Mouse (Mus musculus) hindbrain, embryonic 12.5 days (tissue): ENCODE results near the gene Sirpa. TPM values are rescaled to one million over a fixed set of nuclear protein-coding genes. Genes with fewer than 3 reads are reported as not detected.

ENCODE experiments used
- ATAC-seq: fragments of 200-750 bp; cut with Nextera tagmentation; 2 replicates; pipeline ENCODE4 v1.8.0; 2017; ENCODE audit warnings: moderate TSS enrichment; ENCODE audit not compliant: low FRiP score
- H3K27ac ChIP-seq: fragments of 300-500 bp; sonication (generic); 2 replicates; pipeline ENCODE4 v1.5.1; 2016; ENCODE audit warnings: mild to moderate bottlenecking
- H3K27me3 ChIP-seq: fragments of 300-500 bp; sonication (generic); 2 replicates; pipeline ENCODE4 v1.6.1; 2016; ENCODE audit warnings: mild to moderate bottlenecking
- H3K36me3 ChIP-seq: fragments of 300-500 bp; sonication (generic); 2 replicates; pipeline ENCODE4 v1.6.1; 2016; ENCODE audit warnings: mild to moderate bottlenecking
- H3K4me1 ChIP-seq: fragments of 300-500 bp; sonication (generic); 2 replicates; pipeline ENCODE4 v1.6.1; 2016
- H3K4me2 ChIP-seq: fragments of 300-500 bp; sonication (generic); replicated peaks from 2 replicates; pipeline ENCODE4 v1.6.1; 2016; ENCODE audit warnings: mild to moderate bottlenecking
- H3K4me3 ChIP-seq: fragments of 300-500 bp; sonication (generic); 2 replicates; pipeline ENCODE4 v1.5.1; 2016; ENCODE audit warnings: mild to moderate bottlenecking
- H3K9ac ChIP-seq: fragments of 300-500 bp; sonication (generic); 2 replicates; pipeline ENCODE4 v1.6.1; 2016; ENCODE audit warnings: mild to moderate bottlenecking, moderate library complexity
- H3K9me3 ChIP-seq: fragments of 300-500 bp; sonication (generic); replicated peaks from 2 replicates; pipeline ENCODE4 v1.6.1; 2016; ENCODE audit warnings: mild to moderate bottlenecking
- WGBS: fragments of 180-500 bp; shearing (Covaris S2); methylation state at CpG from one replicate; pipeline ENCODE4 v1.1.7; 2016; 5-methylcytosine and 5-hydroxymethylcytosine counted together
- polyA plus RNA-seq: library from polyadenylated mRNA; unstranded; fragments of >200 nt; fragmentation: Nextera tagmentation; extraction: Ambion mirVana; gene quantifications from 2 replicates; pipeline ENCODE4 v1.2.1, GENCODE M21; 2016

Gene Sirpa
- polyA plus RNA-seq = 27.5 and 29.2 TPM in 2 replicates

- under 1% methylated on average over 42 of the region's 43 CpGs for WGBS
- Histone ChIP-seq H3K4me3 (peak within 1 kb of the TSS; percentile 69), H3K36me3 (no peaks in the 10 kb centered on the region), H3K27ac (peak within 1 kb of the TSS; percentile 88), H3K27me3 (peaks cover 12% of the 10 kb centered on the region; the same call in 1 of the 2 replicates), H3K9me3 (no peaks in the 10 kb centered on the region), H3K4me2 (peak within 1 kb of the TSS; percentile 85), H3K4me1 (peaks cover 34% of the 10 kb centered on the region), H3K9ac (peak within 1 kb of the TSS; percentile 87)
- ATAC-seq = peak; percentile 85
Measured at GRCm38 (mm10) chr2:129592459-129593140, at the start of gene Sirpa. TSS of gene Sirpa (plus strand) at chr2:129592835.

- H3K4me1 ChIP-seq = peaks cover 3% of the 10 kb centered on the region; the same call in 1 of the 2 replicates
- H3K4me2 ChIP-seq = no peak overlapping the region
- no peaks in the 10 kb centered on the region for H3K36me3 ChIP-seq
- 26% methylated on average over 4 of the region's 4 CpGs for WGBS
- no peak for ATAC-seq
- H3K27me3 ChIP-seq = peaks cover 14% of the 10 kb centered on the region
- no peak overlapping the region for H3K4me3 ChIP-seq
- no peak overlapping the region for H3K9ac ChIP-seq
- no peak overlapping the region for H3K27ac ChIP-seq
- no peaks in the 10 kb centered on the region for H3K9me3 ChIP-seq
Measured at GRCm38 (mm10) chr2:129544448-129544847, 48.2 kb upstream of the Sirpa start.

- no peak overlapping the region for H3K9ac ChIP-seq
- H3K27me3 ChIP-seq = peaks cover 14% of the 10 kb centered on the region
- ATAC-seq = no peak
- H3K4me2 ChIP-seq = no peak overlapping the region
- no peaks in the 10 kb centered on the region for H3K36me3 ChIP-seq
- H3K4me3 ChIP-seq = no peak overlapping the region
- H3K9me3 ChIP-seq = no peaks in the 10 kb centered on the region
- WGBS = 72% methylated on average over 3 of the region's 3 CpGs
- no peak overlapping the region for H3K27ac ChIP-seq
- H3K4me1 ChIP-seq = peaks cover 3% of the 10 kb centered on the region; the same call in 1 of the 2 replicates
Measured at GRCm38 (mm10) chr2:129544919-129545318, 47.7 kb upstream of the Sirpa start.

GRCm38 (mm10) chr2:129545596-129545995, 47.0 kb upstream of the Sirpa start:
- H3K9me3 ChIP-seq = no peaks in the 10 kb centered on the region
- H3K27me3 ChIP-seq = peaks cover 14% of the 10 kb centered on the region
- ATAC-seq = no peak
- 84% methylated on average over 7 of the region's 7 CpGs for WGBS
- H3K9ac ChIP-seq = no peak overlapping the region
- no peak overlapping the region for H3K4me3 ChIP-seq
- H3K27ac ChIP-seq = no peak overlapping the region
- no peak overlapping the region for H3K4me2 ChIP-seq
- H3K36me3 ChIP-seq = no peaks in the 10 kb centered on the region
- H3K4me1 ChIP-seq = peaks cover 3% of the 10 kb centered on the region; the same call in 1 of the 2 replicates

- no peak overlapping the region for H3K9ac ChIP-seq
- 66% methylated on average over 3 of the region's 3 CpGs for WGBS
- no peaks in the 10 kb centered on the region for H3K9me3 ChIP-seq
- no peaks in the 10 kb centered on the region for H3K36me3 ChIP-seq
- H3K27ac ChIP-seq = no peak overlapping the region
- peaks cover 9% of the 10 kb centered on the region; the same call in 1 of the 2 replicates for H3K27me3 ChIP-seq
- no peak overlapping the region for H3K4me3 ChIP-seq
- no peak overlapping the region for H3K4me2 ChIP-seq
- H3K4me1 ChIP-seq = peaks cover 3% of the 10 kb centered on the region; the same call in 1 of the 2 replicates
- no peak for ATAC-seq
Measured at GRCm38 (mm10) chr2:129546772-129547171, 45.9 kb upstream of the Sirpa start.

GRCm38 (mm10) chr2:129549537-129550135, 43.0 kb upstream of the Sirpa start:
- H3K4me2 ChIP-seq = no peak overlapping the region

GRCm38 (mm10) chr2:129550781-129551180, 41.9 kb upstream of the Sirpa start:
- H3K27me3 ChIP-seq = peaks cover 9% of the 10 kb centered on the region
- no peak for ATAC-seq
- H3K36me3 ChIP-seq = no peaks in the 10 kb centered on the region
- no peak overlapping the region for H3K27ac ChIP-seq
- no peak overlapping the region for H3K4me3 ChIP-seq
- H3K4me2 ChIP-seq = no peak overlapping the region
- H3K9me3 ChIP-seq = no peaks in the 10 kb centered on the region
- H3K4me1 ChIP-seq = no peaks in the 10 kb centered on the region
- WGBS = 53% methylated on average over 2 of the region's 2 CpGs
- H3K9ac ChIP-seq = no peak overlapping the region

More at GRCm38 (mm10) chr2:129549537-129550135, 43.0 kb upstream of the Sirpa start:
- Histone ChIP-seq H3K27ac (no peak overlapping the region), H3K9me3 (no peaks in the 10 kb centered on the region), H3K9ac (no peak overlapping the region), H3K36me3 (no peaks in the 10 kb centered on the region), H3K4me1 (no peaks in the 10 kb centered on the region; the same call in 1 of the 2 replicates), H3K4me3 (no peak overlapping the region), H3K27me3 (peaks cover 9% of the 10 kb centered on the region)
- ATAC-seq = no peak
- WGBS = 55% methylated on average over 9 of the region's 9 CpGs

GRCm38 (mm10) chr2:129556081-129556480, 36.6 kb upstream of the Sirpa start:
- H3K4me1 ChIP-seq = peaks cover 4% of the 10 kb centered on the region; the same call in 1 of the 2 replicates
- no peak overlapping the region for H3K4me2 ChIP-seq
- no peaks in the 10 kb centered on the region for H3K9me3 ChIP-seq
- no peak overlapping the region for H3K4me3 ChIP-seq
- 62% methylated on average over 6 of the region's 6 CpGs for WGBS
- no peaks in the 10 kb centered on the region for H3K36me3 ChIP-seq
- no peak overlapping the region for H3K27ac ChIP-seq
- ATAC-seq = no peak
- no peaks in the 10 kb centered on the region; the same call in 1 of the 2 replicates for H3K27me3 ChIP-seq
- H3K9ac ChIP-seq = no peak overlapping the region

GRCm38 (mm10) chr2:129558008-129558874, 34.4 kb upstream of the Sirpa start:
- H3K27me3 ChIP-seq = no peaks in the 10 kb centered on the region
- no peaks in the 10 kb centered on the region for H3K9me3 ChIP-seq
- peaks cover 4% of the 10 kb centered on the region; the same call in 1 of the 2 replicates for H3K4me1 ChIP-seq
- 68% methylated on average over 12 of the region's 12 CpGs for WGBS
- H3K27ac ChIP-seq = no peak overlapping the region
- H3K4me3 ChIP-seq = no peak overlapping the region
- no peaks in the 10 kb centered on the region for H3K36me3 ChIP-seq
- ATAC-seq = no peak
- no peak overlapping the region for H3K4me2 ChIP-seq
- no peak overlapping the region for H3K9ac ChIP-seq

GRCm38 (mm10) chr2:129558875-129559219, 33.8 kb upstream of the Sirpa start:
- Histone ChIP-seq H3K4me2 (no peak overlapping the region), H3K4me1 (peaks cover 7% of the 10 kb centered on the region; the same call in 1 of the 2 replicates), H3K9me3 (no peaks in the 10 kb centered on the region), H3K27me3 (no peaks in the 10 kb centered on the region), H3K36me3 (no peaks in the 10 kb centered on the region), H3K4me3 (no peak overlapping the region), H3K9ac (no peak overlapping the region), H3K27ac (no peak overlapping the region)
- 80% methylated on average over 3 of the region's 3 CpGs for WGBS
- no peak for ATAC-seq

GRCm38 (mm10) chr2:129561796-129562195, 30.8 kb upstream of the Sirpa start:
- Histone ChIP-seq H3K4me1 (peaks cover 10% of the 10 kb centered on the region; the same call in 1 of the 2 replicates), H3K9me3 (no peaks in the 10 kb centered on the region), H3K4me3 (no peak overlapping the region), H3K27me3 (no peaks in the 10 kb centered on the region), H3K36me3 (no peaks in the 10 kb centered on the region), H3K9ac (no peak overlapping the region), H3K27ac (no peak overlapping the region), H3K4me2 (no peak overlapping the region)
- 76% methylated on average over 3 of the region's 3 CpGs for WGBS
- no peak for ATAC-seq
